Mouse (Mus musculus): ENCODE results near the gene Usp35. TPM values are rescaled to one million over a fixed set of nuclear protein-coding genes. Genes with fewer than 3 reads are reported as not detected.
A peak's percentile ranks its signal among the peaks of the same experiment; 100 is the strongest.

Gene Usp35
- total RNA-seq, 2 experiments from 2014 or later: not detected

- no peak for ATAC-seq (replicated peaks; ENCODE audit: poor library complexity, severe bottlenecking)
Measured at GRCm38 (mm10) chr7:97347464-97347863, 15.6 kb upstream of the Usp35 start.

GRCm38 (mm10) chr7:97346822-97347166 lies 15.0 kb upstream of the Usp35 start:
- ATAC-seq (replicated peaks; ENCODE audit: poor library complexity, severe bottlenecking): no peak

GRCm38 (mm10) chr7:97346111-97346821 lies 14.4 kb upstream of the Usp35 start:
- ATAC-seq (replicated peaks; ENCODE audit: poor library complexity, severe bottlenecking): no peak

- no peak for ATAC-seq (replicated peaks; ENCODE audit: poor library complexity, severe bottlenecking)
Measured at GRCm38 (mm10) chr7:97345229-97345871, 13.5 kb upstream of the Usp35 start.

GRCm38 (mm10) chr7:97344655-97345054 lies 12.8 kb upstream of the Usp35 start:
- ATAC-seq (replicated peaks; ENCODE audit: poor library complexity, severe bottlenecking): no peak

- no peak for ATAC-seq (replicated peaks; ENCODE audit: poor library complexity, severe bottlenecking)
Measured at GRCm38 (mm10) chr7:97342961-97343360, 11.1 kb upstream of the Usp35 start.

GRCm38 (mm10) chr7:97340907-97341849 lies 9.4 kb upstream of the Usp35 start:
- ATAC-seq (replicated peaks; ENCODE audit: poor library complexity, severe bottlenecking): no peak

- ATAC-seq (replicated peaks; ENCODE audit: poor library complexity, severe bottlenecking): no peak
Measured at GRCm38 (mm10) chr7:97339623-97340022, 7.8 kb upstream of the Usp35 start.

GRCm38 (mm10) chr7:97338593-97338992 lies 6.8 kb upstream of the Usp35 start:
- no peak for ATAC-seq (replicated peaks; ENCODE audit: poor library complexity, severe bottlenecking)

GRCm38 (mm10) chr7:97336678-97337077 lies 4.9 kb upstream of the Usp35 start:
- peak; percentile 42 for ATAC-seq (replicated peaks; ENCODE audit: poor library complexity, severe bottlenecking)

GRCm38 (mm10) chr7:97334406-97334805 lies 2.6 kb upstream of the Usp35 start:
- ATAC-seq (replicated peaks; ENCODE audit: poor library complexity, severe bottlenecking): no peak

- 0 out of 2 replicates have a peak, but pooled peaks have one; percentile 3 for ATAC-seq (replicated peaks; ENCODE audit: poor library complexity, severe bottlenecking)
Measured at GRCm38 (mm10) chr7:97333113-97333898, 1.5 kb upstream of the Usp35 start.

GRCm38 (mm10) chr7:97332667-97333041 lies 834 bp upstream of the Usp35 start:
- peak; percentile 3; the same call in 1 of the 2 replicates for ATAC-seq (replicated peaks; ENCODE audit: poor library complexity, severe bottlenecking)

GRCm38 (mm10) chr7:97330931-97331645 lies 732 bp downstream of the Usp35 start:
- no peak for ATAC-seq (replicated peaks; ENCODE audit: poor library complexity, severe bottlenecking)

GRCm38 (mm10) chr7:97329676-97330075 lies 2.1 kb downstream of the Usp35 start:
- no peak for ATAC-seq (replicated peaks; ENCODE audit: poor library complexity, severe bottlenecking)

GRCm38 (mm10) chr7:97328891-97329588 lies 2.8 kb downstream of the Usp35 start:
- ATAC-seq (replicated peaks; ENCODE audit: poor library complexity, severe bottlenecking): no peak

- no peak for ATAC-seq (replicated peaks; ENCODE audit: poor library complexity, severe bottlenecking)
Measured at GRCm38 (mm10) chr7:97327376-97327775, 4.4 kb downstream of the Usp35 start.

- ATAC-seq (replicated peaks; ENCODE audit: poor library complexity, severe bottlenecking): peak; percentile 27; the same call in 1 of the 2 replicates
Measured at GRCm38 (mm10) chr7:97325156-97325985, 6.4 kb downstream of the Usp35 start.

All from granulocyte monocyte progenitor cell, adult 5-6 weeks (primary cell).